Mouse (Mus musculus) layer of hippocampus, adult 11-12 months (tissue): ENCODE measurements around the gene Tbc1d4.

ENCODE experiments used
- DNase-seq: peaks from one replicate; pipeline ENCODE4 v3.0.0; 2022; ENCODE audit warnings: low spot score

Gene Tbc1d4

DNA sequence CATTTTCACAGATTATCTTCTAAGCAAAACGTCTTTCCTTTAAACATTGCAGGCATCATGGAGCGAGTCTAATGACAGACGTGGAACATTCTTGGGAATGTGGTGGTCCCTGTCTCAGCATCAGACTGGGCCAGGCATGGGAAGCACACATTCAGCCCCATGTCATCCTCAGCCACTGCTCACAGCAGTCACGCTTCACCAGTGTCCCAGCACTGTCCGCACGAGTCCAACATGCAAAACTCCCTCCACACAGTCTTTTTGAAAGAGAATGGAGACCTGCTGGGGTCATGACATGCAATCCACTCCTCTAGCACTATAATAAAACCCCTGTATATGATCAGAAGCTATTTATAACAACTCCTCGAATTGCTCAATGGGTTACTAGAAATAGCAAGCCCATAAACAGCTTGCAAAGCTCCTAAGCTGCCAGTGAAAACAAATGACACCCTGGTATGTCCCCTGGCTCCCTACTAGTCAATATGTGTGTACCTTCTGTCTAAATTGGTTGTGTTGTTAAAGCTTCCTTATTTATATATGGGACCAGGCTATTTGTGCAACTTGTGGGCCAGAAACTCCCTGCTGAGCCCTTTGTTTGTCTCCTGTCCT lies 76.8 kb downstream of the Tbc1d4 start:
- DNase-seq = no peak

DNA sequence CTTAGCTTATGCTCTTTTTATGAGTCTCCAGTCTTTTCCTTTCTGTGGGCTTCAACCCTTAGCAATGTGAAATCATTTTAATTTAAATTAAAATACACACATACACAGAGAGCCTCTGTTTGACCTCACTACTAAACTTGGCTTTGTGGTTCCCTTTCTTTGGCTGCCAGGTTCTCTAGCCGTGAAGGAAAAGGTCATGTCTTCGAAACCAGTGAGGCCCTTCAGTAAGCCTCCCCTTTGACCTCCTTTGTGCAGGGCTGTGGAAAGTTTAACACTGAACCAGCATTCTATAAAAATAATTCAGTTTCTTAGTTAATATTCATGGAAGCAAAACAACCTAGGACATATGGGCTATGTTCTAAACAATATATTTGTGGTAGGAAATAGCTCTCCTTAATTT lies 78.5 kb downstream of the Tbc1d4 start:
- DNase-seq = no peak

DNA sequence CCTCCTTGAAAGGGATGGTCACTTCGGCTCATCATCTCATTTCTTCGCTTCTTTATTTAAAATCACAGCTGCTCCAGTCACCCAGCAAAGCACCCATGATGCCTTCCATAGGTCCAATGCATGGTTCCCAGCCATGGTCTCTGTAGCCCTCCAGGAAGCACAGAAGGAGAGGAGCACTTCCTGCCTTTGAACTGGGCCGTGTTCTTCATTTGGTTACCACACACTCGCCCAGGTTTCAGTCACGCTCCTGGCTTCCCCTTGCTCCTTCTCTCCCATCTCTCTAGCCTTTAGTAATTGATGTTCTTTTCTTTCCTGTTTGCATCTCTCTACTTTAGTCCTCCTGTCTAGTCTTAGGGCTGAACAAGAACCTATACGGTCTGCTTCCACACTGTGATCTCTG lies 79.8 kb downstream of the Tbc1d4 start:
- no peak for DNase-seq

DNA sequence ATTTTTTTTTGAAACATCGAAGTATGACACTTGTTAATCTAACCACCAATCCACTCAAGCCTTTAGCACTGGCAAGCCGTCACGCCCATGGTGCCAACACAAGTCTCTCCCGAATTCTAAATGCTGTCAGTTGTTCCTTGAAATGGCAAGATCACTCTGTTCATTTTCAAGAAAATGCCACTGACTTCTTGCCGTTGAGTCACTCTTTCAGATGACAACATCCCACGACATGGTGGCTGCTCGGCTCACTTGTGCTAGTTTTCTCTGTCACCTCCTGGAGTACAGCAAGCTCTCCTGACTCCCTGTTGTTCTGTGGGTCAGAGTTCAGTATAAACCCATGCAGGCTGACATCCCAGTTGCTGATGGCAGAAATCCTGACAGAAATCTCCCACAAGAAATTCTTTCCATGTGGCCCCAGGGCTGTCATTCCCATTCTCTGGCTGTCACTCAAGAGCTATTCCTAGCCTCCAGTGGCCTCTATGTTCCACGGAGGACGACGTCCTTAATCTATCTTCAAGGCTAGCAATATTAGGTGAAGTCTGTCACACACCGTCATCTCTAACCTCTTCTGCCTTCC lies 81.5 kb downstream of the Tbc1d4 start:
- no peak for DNase-seq

- no peak for DNase-seq
Observed at GRCm38 (mm10) chr14:101526478-101526877, 82.5 kb downstream of the Tbc1d4 start.

DNA sequence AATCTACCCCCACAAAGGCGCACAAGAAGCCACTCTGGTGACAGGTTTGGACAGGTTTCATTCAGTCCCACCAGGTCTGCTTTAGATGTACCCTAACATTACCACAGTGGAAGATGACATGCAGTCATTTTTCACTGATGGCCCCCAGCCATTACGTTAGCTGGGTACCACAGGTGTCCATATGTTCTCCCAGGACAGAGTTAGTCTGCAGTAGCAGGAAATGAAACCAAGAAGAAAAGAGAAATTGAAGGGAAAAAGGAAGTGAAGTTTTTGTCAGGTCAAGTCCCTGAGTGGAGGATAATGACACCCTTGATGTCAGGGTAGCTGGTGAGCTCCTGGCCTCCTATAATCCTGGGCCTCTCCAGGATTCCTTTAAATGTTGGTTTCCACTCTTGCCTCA lies 89.0 kb downstream of the Tbc1d4 start:
- DNase-seq = no peak

DNA sequence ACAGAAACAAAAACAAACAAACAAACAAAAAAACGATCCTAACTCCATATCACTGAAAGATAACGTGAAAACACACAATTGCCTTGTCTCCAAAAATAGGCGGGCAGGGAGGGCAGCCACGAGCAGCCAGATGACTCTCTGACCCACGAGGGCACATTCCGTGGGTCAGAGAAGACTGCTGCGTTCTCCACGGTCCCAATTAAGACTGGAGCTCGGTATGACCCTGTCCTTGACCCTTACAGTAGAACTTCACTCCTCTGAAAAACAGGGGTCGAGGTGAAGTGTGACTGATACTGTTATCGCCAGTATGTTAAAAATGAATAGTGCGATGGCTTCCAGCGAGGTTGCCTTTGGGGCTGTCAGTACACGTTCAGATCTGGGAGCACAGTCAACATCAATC lies 90.7 kb downstream of the Tbc1d4 start:
- no peak for DNase-seq

DNA sequence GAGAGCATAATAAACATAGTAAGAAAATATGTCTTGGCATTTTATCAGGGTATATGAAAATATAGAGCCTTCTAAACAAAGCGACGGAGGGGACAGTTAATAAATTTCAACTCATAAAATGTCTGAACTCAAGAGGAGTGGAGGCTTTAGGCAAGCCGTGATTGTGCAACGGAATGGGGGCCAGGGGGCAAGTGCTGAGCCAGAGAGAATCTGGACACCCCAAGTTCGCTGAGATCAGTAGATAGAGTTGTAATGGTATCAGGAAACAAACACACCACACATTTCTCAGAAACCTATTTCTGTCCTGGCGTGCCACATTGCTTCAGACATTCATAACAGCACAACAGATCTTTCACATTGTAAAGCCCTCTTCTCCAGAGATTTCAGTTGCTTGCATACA lies 91.2 kb downstream of the Tbc1d4 start:
- DNase-seq = no peak

GRCm38 (mm10) chr14:101517341-101517740 lies 91.7 kb downstream of the Tbc1d4 start:
- peak; percentile 68 for DNase-seq

GRCm38 (mm10) chr14:101516864-101517263 lies 92.1 kb downstream of the Tbc1d4 start:
- DNase-seq = no peak

DNA sequence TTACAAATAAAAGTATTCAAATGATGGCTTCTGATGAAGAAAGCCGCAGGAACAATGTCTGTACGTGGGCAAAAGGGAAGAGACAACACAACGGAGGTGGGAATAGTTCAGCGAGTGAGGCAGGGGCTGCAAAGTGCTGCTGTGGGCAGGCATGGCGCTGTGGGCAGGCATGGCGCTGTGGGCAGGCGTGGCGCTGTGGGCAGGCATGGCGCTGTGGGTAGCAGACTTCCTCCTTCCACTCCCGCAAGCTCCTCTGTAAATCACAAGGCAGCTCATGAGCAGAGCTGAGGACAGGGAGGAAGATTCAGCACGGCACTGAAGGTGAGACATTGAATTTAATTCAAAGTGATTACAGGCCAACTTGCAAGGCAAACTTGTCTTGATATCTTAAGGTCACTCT lies 93.0 kb downstream of the Tbc1d4 start:
- DNase-seq = no peak

GRCm38 (mm10) chr14:101515271-101515670 lies 93.7 kb downstream of the Tbc1d4 start:
- no peak for DNase-seq

- DNase-seq = no peak
Observed at GRCm38 (mm10) chr14:101514557-101514971, 94.4 kb downstream of the Tbc1d4 start.

DNA sequence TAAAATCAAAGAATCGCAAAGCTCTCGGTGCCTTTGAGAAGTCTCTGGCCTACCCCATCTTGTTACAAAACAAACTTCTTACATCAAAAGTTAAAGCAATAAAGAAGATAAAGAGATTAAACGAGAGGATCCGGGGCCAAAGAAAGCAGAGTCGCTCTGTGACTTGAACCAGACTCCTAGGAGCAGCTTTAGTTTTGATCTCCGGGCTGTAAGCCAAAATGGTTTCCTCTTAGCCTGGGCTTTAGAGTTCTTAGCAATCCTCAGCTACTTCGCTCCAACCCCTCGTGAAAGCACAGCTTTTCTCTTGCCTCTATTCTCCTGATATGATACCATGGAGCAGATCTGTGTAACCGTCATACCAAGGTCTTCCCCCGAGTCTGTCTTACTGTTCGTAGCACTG lies 95.8 kb downstream of the Tbc1d4 start:
- DNase-seq = no peak

DNA sequence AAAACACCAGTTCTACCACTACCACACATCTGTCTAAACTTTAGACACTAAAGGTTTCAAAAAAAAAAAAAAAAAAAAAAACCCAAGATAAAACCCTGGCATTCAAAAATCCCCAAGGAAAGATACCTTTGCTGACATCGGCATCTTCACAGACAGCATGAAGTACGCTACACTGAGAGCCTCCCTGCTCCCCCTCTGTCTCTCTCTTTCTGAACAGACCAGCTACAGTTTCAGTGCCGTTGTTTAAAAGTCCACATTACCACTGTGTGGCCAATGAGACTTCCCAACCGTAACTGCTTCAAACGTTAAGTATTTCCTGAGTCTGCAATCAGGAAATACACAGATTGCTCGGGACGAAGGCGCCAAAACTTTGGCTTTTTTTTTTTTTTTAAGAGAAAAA lies 97.6 kb downstream of the Tbc1d4 start:
- no peak for DNase-seq

DNA sequence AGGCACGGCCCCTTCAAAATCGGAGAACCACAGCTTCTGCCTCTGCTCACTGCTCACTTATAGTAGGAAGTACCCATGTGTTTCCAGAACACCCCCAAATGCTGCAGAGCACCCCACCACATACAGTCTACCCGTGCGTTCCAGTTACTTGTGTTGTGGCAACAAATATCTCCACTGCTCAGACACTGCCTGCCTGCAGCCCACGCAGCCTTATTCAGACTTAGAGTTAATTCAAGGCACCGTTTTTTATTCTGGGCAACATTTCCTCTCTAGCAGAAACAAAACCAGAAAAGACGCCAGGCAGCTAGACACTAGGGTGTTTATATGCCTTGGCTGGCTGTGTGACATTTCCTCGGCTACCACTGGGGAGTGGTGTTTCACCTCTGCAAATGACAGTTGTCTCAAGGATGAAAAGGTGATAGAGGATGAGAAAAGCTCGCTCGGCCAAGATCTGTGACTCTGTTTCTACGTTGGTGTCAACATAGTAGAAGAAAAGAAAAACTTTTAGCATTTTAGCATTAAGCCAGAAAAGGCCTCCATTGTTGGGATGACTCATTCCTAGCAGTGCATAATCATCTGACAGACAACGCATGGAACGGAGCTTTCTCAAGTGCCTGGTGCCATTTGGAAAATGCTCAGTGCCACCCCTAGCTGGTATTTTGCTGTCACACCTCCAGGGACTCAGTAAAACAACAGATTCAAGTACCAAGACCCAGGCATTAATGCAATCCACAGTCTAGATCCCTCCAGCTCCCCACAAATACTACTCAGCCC lies 98.3 kb downstream of the Tbc1d4 start:
- DNase-seq = peak; percentile 37

DNA sequence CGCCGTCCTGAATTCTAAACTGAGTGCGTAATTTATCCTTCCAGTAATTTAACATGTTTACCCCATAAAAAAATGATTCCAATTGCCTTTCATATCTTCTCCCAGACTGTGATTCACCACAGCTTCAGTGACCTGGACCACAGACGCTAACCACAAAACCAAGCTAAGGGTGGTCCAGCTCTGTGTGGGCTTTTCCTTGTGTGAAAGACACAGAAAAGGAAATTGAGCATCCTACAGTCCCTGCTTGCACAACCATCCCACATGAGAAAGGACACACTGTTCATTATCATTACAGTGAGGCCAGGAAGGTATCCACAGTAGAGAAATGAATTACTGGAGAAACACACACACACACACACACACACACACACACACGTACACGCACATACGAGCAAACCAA lies 99.2 kb downstream of the Tbc1d4 start:
- DNase-seq = no peak

DNA sequence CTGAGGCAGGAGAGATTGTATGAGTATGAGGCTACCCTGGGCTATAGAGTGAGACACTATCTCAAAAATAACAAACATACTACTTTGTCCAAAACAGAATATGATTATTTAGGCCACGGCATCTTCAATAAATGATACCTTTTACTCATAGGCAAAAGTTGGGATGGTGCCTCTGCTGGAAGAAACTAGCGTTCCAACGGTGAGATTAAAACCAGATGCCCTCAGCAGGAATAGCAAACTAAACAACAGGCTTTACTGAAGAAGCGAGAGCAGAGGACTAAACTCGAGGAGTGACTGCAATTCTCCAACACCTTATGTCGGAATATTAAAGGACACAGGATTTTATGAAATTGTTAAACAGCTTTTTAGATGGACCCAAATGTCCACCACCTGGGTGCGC lies 101.0 kb downstream of the Tbc1d4 start:
- no peak for DNase-seq

DNA sequence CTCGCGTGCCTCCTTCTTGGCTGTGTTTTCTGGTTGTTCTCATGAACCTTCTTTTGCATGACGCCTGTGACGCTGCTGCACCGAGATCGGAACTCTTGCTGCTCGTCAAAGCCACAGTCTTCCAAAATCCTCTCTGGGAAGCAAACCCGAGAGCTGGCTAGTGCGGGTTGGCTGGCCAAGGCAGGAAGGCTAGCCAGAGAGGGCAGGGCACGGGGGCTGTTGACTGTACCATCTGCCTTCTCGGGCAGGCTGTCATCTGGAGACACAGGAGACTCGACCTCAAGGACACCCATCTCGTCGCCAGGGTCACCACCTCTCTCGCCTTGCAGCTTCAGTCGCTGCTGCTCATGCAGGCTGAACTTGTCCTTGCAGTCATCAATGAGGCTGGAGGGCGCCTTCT lies 101.8 kb downstream of the Tbc1d4 start:
- DNase-seq = no peak

DNA sequence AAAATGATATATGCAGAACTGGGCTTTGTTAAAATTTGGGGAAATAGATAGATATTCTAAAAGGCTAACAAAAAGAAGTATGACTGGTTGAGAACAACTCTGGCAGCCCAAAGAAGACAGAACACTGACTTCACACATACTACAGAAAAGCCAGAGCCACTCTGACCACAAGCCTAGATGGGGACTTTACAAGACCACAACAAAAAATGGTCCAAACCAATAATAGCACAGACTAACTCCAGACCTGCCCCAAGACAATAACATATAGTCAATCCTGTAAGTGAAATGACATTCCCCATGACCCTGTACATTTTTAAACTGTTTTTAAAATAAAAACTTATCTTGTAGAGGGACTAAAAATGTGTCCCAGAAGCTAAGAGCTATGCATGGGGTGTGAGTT lies 103.2 kb downstream of the Tbc1d4 start:
- no peak for DNase-seq

DNA sequence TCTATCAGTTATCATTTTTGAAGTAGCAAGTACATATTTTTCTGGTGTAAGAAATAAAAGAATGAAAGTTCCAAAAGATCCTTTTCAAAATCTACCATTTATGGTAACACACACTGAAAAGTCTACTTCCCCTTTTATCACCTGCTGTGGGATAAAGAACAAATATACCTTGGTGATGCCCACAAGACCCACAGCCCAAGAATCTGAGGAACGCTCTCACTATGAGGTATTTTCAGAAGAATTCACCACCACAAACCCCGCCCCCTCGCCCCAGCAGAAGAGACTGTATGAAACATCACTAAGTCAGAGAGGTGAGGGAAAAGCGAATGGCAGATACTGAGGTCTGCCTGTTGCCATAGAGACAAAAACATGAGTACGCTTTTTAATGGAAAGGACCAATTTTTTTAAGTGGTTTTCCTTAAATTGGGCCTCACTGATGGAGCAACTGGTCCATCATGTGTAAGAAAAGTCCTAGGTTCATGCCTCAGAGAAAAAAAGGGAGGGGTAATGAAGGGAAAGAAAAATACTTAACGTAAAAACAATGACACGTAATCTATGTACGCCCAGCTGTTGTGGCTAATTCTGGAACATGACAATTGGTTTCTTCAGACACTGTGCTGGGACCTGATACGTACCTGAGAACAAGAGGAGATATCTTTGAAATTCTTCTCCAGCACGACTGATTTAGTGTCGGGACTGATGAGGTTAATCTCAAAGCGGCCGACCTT lies 104.4 kb downstream of the Tbc1d4 start:
- DNase-seq = no peak

DNA sequence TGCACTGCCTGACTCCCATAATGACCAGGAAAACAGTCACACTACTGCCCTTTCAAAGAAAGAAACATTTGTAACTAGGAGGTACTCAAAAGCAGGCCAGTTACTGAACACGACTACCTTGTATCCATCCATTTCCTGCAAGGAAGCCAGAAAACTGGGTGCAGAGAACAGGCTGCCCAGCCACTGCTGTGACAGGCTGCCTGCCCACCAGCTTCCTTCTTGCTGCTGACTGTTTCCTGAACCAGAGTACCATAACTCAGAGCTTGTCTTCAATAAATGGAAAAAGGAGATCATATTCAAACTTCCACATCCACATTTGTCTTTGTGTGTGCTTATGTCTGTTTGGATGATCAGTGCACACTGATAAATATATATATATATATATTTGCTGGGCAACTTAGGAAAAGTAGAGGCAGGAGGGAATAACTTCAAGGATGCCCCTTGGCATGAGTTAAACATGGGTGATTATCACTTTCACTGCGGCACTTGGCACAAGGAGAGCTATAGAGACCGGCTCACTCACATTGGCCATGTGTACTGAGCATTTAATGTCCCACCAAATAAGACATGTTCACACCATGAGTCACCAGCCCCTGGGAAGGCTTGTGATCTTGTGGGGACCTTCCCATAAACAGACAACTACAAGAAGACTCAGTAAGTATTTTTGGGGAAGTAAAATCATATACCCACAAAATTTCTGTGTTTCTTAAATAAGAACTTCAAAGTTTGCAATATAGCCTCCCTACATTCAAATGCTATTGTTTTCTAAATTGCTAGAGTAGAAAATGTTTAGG lies 105.6 kb downstream of the Tbc1d4 start:
- DNase-seq = no peak
